Mouse (Mus musculus) heart, adult 2 months (tissue): ENCODE measurements around the gene Slbp. TPM values are rescaled to one million over a fixed set of nuclear protein-coding genes. Genes with fewer than 3 reads are reported as not detected.

ENCODE experiments used
- DNase-seq, 2 experiments: peaks; one replicate each; pipeline ENCODE4 v3.0.0; 2021
- H3K27ac ChIP-seq: fragments of 200-600 bp; 2 replicates; pipeline ENCODE4 v1.8.1; 2022
- H3K27me3 ChIP-seq: fragments of 200-500 bp; 2 replicates; pipeline ENCODE4 v1.6.1; 2012; ENCODE audit warnings: mild to moderate bottlenecking, low read length, inconsistent platforms, mixed read lengths; ENCODE audit not compliant: control insufficient read depth, insufficient read depth
- H3K36me3 ChIP-seq: fragments of 200-500 bp; 2 replicates; pipeline ENCODE4 v1.6.1; 2012; ENCODE audit warnings: low read length, inconsistent platforms; ENCODE audit not compliant: control insufficient read depth, insufficient read depth
- H3K4me1 ChIP-seq: fragments of 200-500 bp; 2 replicates; pipeline ENCODE4 v1.6.1; 2011; ENCODE audit warnings: low read length; ENCODE audit not compliant: control insufficient read depth, insufficient read depth
- H3K4me3 ChIP-seq: fragments of 200-600 bp; 2 replicates; pipeline ENCODE4 v1.8.1; 2022
- H3K79me2 ChIP-seq: fragments of 200-500 bp; replicated peaks from 2 replicates; pipeline ENCODE4 v1.6.1; 2012; ENCODE audit warnings: mild to moderate bottlenecking, inconsistent platforms, low read length, moderate library complexity, mixed read lengths; ENCODE audit not compliant: control insufficient read depth, insufficient read depth
- H3K9ac ChIP-seq: fragments of 200-500 bp; 2 replicates; pipeline ENCODE4 v1.6.1; 2012; ENCODE audit warnings: low read depth, mild to moderate bottlenecking, control low read depth, inconsistent platforms, low read length, mixed read lengths
- CTCF ChIP-seq: fragments of 200-600 bp; IDR thresholded peaks from 2 replicates; pipeline ENCODE4 v1.8.1; 2022; ENCODE audit warnings: antibody characterized with exemption, mild to moderate bottlenecking, moderate library complexity
- EP300 ChIP-seq: fragments of 200-500 bp; IDR thresholded peaks from 2 replicates; pipeline ENCODE4 v1.6.1; 2011; ENCODE audit warnings: low read depth, low read length, control low read depth; ENCODE audit not compliant: insufficient read depth
- POLR2A ChIP-seq: fragments of 200-500 bp; IDR thresholded peaks from 2 replicates; pipeline ENCODE4 v1.6.1; 2011; ENCODE audit warnings: mild to moderate bottlenecking, low read depth, low read length, control low read depth; ENCODE audit not compliant: insufficient read depth
- WGBS: fragments of 180-500 bp; shearing (Covaris S2); methylation state at CpG from one replicate; pipeline ENCODE4 v1.1.7; 2018; 5-methylcytosine and 5-hydroxymethylcytosine counted together
- intact Hi-C: fragments of 180-260 bp; cut with DNase I; formaldehyde crosslinking; loops from one replicate; pipeline ENCODE4 v1.15.1; 2025
- polyA plus RNA-seq: library from polyadenylated mRNA; depleted of rRNA; stranded (reverse); fragments of >200 nt; gene quantifications from 2 replicates; pipeline ENCODE4 v1.2.3, GENCODE M21; 2012
- total RNA-seq, 2 experiments: library from RNA; stranded (reverse); gene quantifications; 2 replicates each; pipeline ENCODE4 v1.2.3; 2021

Slbp gene
- total and polyA plus RNA-seq, 3 experiments = 7.7 to 12.7 (median 10.6) TPM

- Histone ChIP-seq H3K9ac (peak overlapping the region; percentile 22), H3K27me3 (no peaks in the 10 kb centered on the region), H3K4me3 (no peak overlapping the region), H3K27ac (peak overlapping the region; percentile 90), H3K4me1 (peaks cover 16% of the 10 kb centered on the region), H3K79me2 (no peaks in the 10 kb centered on the region), H3K36me3 (no peaks in the 10 kb centered on the region)
- WGBS = 52% methylated on average over 11 of the region's 11 CpGs
- intact Hi-C loops = no loop called here
- peak; percentile 75 to 84 for DNase-seq
- TF ChIP-seq CTCF (no peak), EP300 (peak; percentile 63; the same call in 1 of the 2 replicates), POLR2A (peak; percentile 71)
Observed at GRCm38 (mm10) chr5:33689852-33690645, 37.7 kb upstream of the Slbp start.

- Histone ChIP-seq H3K79me2 (no peaks in the 10 kb centered on the region), H3K36me3 (no peaks in the 10 kb centered on the region), H3K4me1 (peaks cover 16% of the 10 kb centered on the region), H3K4me3 (no peak overlapping the region), H3K9ac (peak overlapping the region; percentile 28), H3K27ac (peak overlapping the region; percentile 90), H3K27me3 (no peaks in the 10 kb centered on the region)
- intact Hi-C loops = no loop called here
- peak; percentile 53 to 59 for DNase-seq
- no peak for TF ChIP-seq CTCF
- TF ChIP-seq POLR2A = no peak
- TF ChIP-seq EP300 = no peak
- 44% methylated on average over 20 of the region's 20 CpGs for WGBS
Observed at GRCm38 (mm10) chr5:33689221-33689844, 37.0 kb upstream of the Slbp start.

GRCm38 (mm10) chr5:33688278-33689220 is 36.2 kb upstream of the Slbp start:
- H3K4me1 ChIP-seq = peaks cover 17% of the 10 kb centered on the region
- TF ChIP-seq CTCF = no peak
- TF ChIP-seq POLR2A = peak; percentile 44; the same call in 1 of the 2 replicates
- peak overlapping the region; percentile 90 for H3K27ac ChIP-seq
- peak in 1 of 2 experiments; percentile 40 for DNase-seq
- H3K27me3 ChIP-seq = no peaks in the 10 kb centered on the region
- no peak overlapping the region for H3K4me3 ChIP-seq
- intact Hi-C loops = no loop called here
- 54% methylated on average over 14 of the region's 14 CpGs for WGBS
- H3K79me2 ChIP-seq = no peaks in the 10 kb centered on the region
- peak overlapping the region; percentile 28 for H3K9ac ChIP-seq
- no peaks in the 10 kb centered on the region for H3K36me3 ChIP-seq

- intact Hi-C loops = no loop called here
- TF ChIP-seq EP300 (no peak), POLR2A (no peak), CTCF (no peak)
- Histone ChIP-seq H3K4me1 (peaks cover 18% of the 10 kb centered on the region), H3K4me3 (no peak overlapping the region), H3K79me2 (no peaks in the 10 kb centered on the region), H3K36me3 (no peaks in the 10 kb centered on the region), H3K9ac (no peak overlapping the region), H3K27ac (no peak overlapping the region), H3K27me3 (no peaks in the 10 kb centered on the region)
- no peak for DNase-seq
- 95% methylated on average over 4 of the region's 4 CpGs for WGBS
Observed at GRCm38 (mm10) chr5:33687142-33687541, 34.8 kb upstream of the Slbp start.

- H3K27ac ChIP-seq = no peak overlapping the region
- no peaks in the 10 kb centered on the region for H3K27me3 ChIP-seq
- intact Hi-C loops = loop anchor here (1.0 to 5.0 kb wide), 3 partner anchors 36 to 267 kb away; partner anchors contain the start of gene Fgfr3
- no peak for DNase-seq
- 95% methylated on average over 4 of the region's 4 CpGs for WGBS
- no peaks in the 10 kb centered on the region for H3K36me3 ChIP-seq
- TF ChIP-seq EP300 = no peak
- no peak for TF ChIP-seq CTCF
- TF ChIP-seq POLR2A = no peak
- H3K79me2 ChIP-seq = no peaks in the 10 kb centered on the region
- peaks cover 14% of the 10 kb centered on the region for H3K4me1 ChIP-seq
- H3K4me3 ChIP-seq = no peak overlapping the region
- H3K9ac ChIP-seq = no peak overlapping the region
Observed at GRCm38 (mm10) chr5:33684932-33685331, 32.6 kb upstream of the Slbp start.
